Mouse (Mus musculus) limb, embryonic 13.5 days (tissue): Measurements from ENCODE around the gene Rorc. TPM values are rescaled to one million over a fixed set of nuclear protein-coding genes. Genes with fewer than 3 reads are reported as not detected.
A peak's percentile ranks its signal among the peaks of the same experiment; 100 is the strongest.

ENCODE experiments used
- ATAC-seq: fragments of 200-750 bp; cut with Nextera tagmentation; 2 replicates; pipeline ENCODE4 v1.8.0; 2017; ENCODE audit warnings: low read depth, moderate number of reproducible peaks, moderate TSS enrichment; ENCODE audit not compliant: low FRiP score
- H3K27ac ChIP-seq: fragments of 300-500 bp; sonication (generic); 2 replicates; pipeline ENCODE4 v1.5.1; 2015; ENCODE audit warnings: inconsistent platforms, mild to moderate bottlenecking, moderate library complexity
- H3K27me3 ChIP-seq: fragments of 300-500 bp; sonication (generic); 2 replicates; pipeline ENCODE4 v1.6.1; 2015; ENCODE audit warnings: mild to moderate bottlenecking, inconsistent platforms
- H3K36me3 ChIP-seq: fragments of 300-500 bp; sonication (generic); 2 replicates; pipeline ENCODE4 v1.6.1; 2015; ENCODE audit warnings: inconsistent platforms, mild to moderate bottlenecking, moderate library complexity
- H3K4me1 ChIP-seq: fragments of 300-500 bp; sonication (generic); 2 replicates; pipeline ENCODE4 v1.6.1; 2015; ENCODE audit warnings: inconsistent platforms
- H3K4me2 ChIP-seq: fragments of 300-500 bp; sonication (generic); replicated peaks from 2 replicates; pipeline ENCODE4 v1.6.1; 2015; ENCODE audit warnings: inconsistent platforms, mild to moderate bottlenecking, moderate library complexity
- H3K4me3 ChIP-seq: fragments of 300-500 bp; sonication (generic); 2 replicates; pipeline ENCODE4 v1.5.1; 2015; ENCODE audit warnings: moderate library complexity, mild to moderate bottlenecking, inconsistent platforms
- H3K9ac ChIP-seq: fragments of 300-500 bp; sonication (generic); 2 replicates; pipeline ENCODE4 v1.6.1; 2015; ENCODE audit warnings: mild to moderate bottlenecking, inconsistent platforms
- H3K9me3 ChIP-seq: fragments of 300-500 bp; sonication (generic); 2 replicates; pipeline ENCODE4 v1.6.1; 2016; ENCODE audit warnings: inconsistent platforms
- WGBS: fragments of 180-500 bp; shearing (Covaris S2); methylation state at CpG from one replicate; pipeline ENCODE4 v1.1.7; 2015; 5-methylcytosine and 5-hydroxymethylcytosine counted together
- polyA plus RNA-seq: library from polyadenylated mRNA; unstranded; fragments of >200 nt; fragmentation: Nextera tagmentation; extraction: Ambion mirVana; gene quantifications from 2 replicates; pipeline ENCODE4 v1.2.1, GENCODE M21; 2015

The Rorc gene
- 0.98 and 1.0 TPM in 2 replicates for polyA plus RNA-seq

- Histone ChIP-seq H3K4me3 (peak within 1 kb of the TSS; percentile 27), H3K27ac (no peak within 1 kb of the TSS), H3K27me3 (peaks cover 8% of the 10 kb centered on the region; the same call in 1 of the 2 replicates), H3K9me3 (no peaks in the 10 kb centered on the region), H3K4me1 (peaks cover 37% of the 10 kb centered on the region), H3K9ac (peak within 1 kb of the TSS; percentile 14; the same call in 1 of the 2 replicates), H3K4me2 (peak within 1 kb of the TSS; percentile 60), H3K36me3 (no peaks in the 10 kb centered on the region)
- WGBS: 15% methylated on average over 5 of the region's 5 CpGs
- ATAC-seq: no peak
Measured at GRCm38 (mm10) chr3:94372641-94373040, at the start of gene Rorc. Gene Rorc, plus strand, starts transcription at chr3:94372794.

- no peak for ATAC-seq
- WGBS: 56% methylated on average over 3 of the region's 3 CpGs
- Histone ChIP-seq H3K36me3 (peaks cover 17% of the 10 kb centered on the region), H3K27ac (no peak overlapping the region), H3K4me1 (no peaks in the 10 kb centered on the region), H3K4me2 (no peak overlapping the region), H3K9me3 (no peaks in the 10 kb centered on the region), H3K27me3 (no peaks in the 10 kb centered on the region), H3K4me3 (no peak overlapping the region), H3K9ac (no peak overlapping the region)
Measured at GRCm38 (mm10) chr3:94328681-94329080, 43.9 kb upstream of the Rorc start.

- H3K36me3 ChIP-seq: peaks cover 6% of the 10 kb centered on the region
- H3K27me3 ChIP-seq: no peaks in the 10 kb centered on the region
- H3K9me3 ChIP-seq: no peaks in the 10 kb centered on the region
- no peaks in the 10 kb centered on the region for H3K4me1 ChIP-seq
- WGBS: 89% methylated on average over 4 of the region's 4 CpGs
- H3K4me2 ChIP-seq: no peak overlapping the region
- H3K27ac ChIP-seq: no peak overlapping the region
- H3K4me3 ChIP-seq: no peak overlapping the region
- no peak for ATAC-seq
- H3K9ac ChIP-seq: no peak overlapping the region
Measured at GRCm38 (mm10) chr3:94334442-94334841, 38.2 kb upstream of the Rorc start.

- 78% methylated on average over 3 of the region's 3 CpGs for WGBS
- no peak for ATAC-seq
- H3K4me1 ChIP-seq: no peaks in the 10 kb centered on the region
Measured at GRCm38 (mm10) chr3:94338522-94338921, 34.1 kb upstream of the Rorc start.

GRCm38 (mm10) chr3:94341959-94342422, 30.6 kb upstream of the Rorc start, which contains the start of gene Them5:
Gene Them5, plus strand, starts transcription at chr3:94342099.
- no peak within 1 kb of the TSS for H3K4me3 ChIP-seq
- H3K9ac ChIP-seq: no peak within 1 kb of the TSS
- H3K4me1 ChIP-seq: no peaks in the 10 kb centered on the region
- H3K9me3 ChIP-seq: no peaks in the 10 kb centered on the region
- no peak within 1 kb of the TSS for H3K4me2 ChIP-seq
- no peaks in the 10 kb centered on the region for H3K27me3 ChIP-seq
- no peak for ATAC-seq
- H3K36me3 ChIP-seq: no peaks in the 10 kb centered on the region
- no peak within 1 kb of the TSS for H3K27ac ChIP-seq
- 47% methylated on average over 3 of the region's 3 CpGs for WGBS

More at GRCm38 (mm10) chr3:94338522-94338921, 34.1 kb upstream of the Rorc start:
- H3K27me3 ChIP-seq: no peaks in the 10 kb centered on the region
- no peak overlapping the region for H3K4me3 ChIP-seq
- no peaks in the 10 kb centered on the region for H3K36me3 ChIP-seq
- H3K27ac ChIP-seq: no peak overlapping the region
- H3K4me2 ChIP-seq: no peak overlapping the region
- no peak overlapping the region for H3K9ac ChIP-seq
- H3K9me3 ChIP-seq: no peaks in the 10 kb centered on the region

- H3K4me1 ChIP-seq: no peaks in the 10 kb centered on the region
- H3K4me3 ChIP-seq: no peak overlapping the region
- 50% methylated on average over 1 of the region's 1 CpGs for WGBS
- H3K9ac ChIP-seq: no peak overlapping the region
- H3K27me3 ChIP-seq: no peaks in the 10 kb centered on the region
- no peaks in the 10 kb centered on the region for H3K36me3 ChIP-seq
- H3K27ac ChIP-seq: no peak overlapping the region
- no peak overlapping the region for H3K4me2 ChIP-seq
- no peaks in the 10 kb centered on the region for H3K9me3 ChIP-seq
- ATAC-seq: no peak
Measured at GRCm38 (mm10) chr3:94342552-94342951, 30.0 kb upstream of the Rorc start.

GRCm38 (mm10) chr3:94344182-94344581, 28.4 kb upstream of the Rorc start:
- no peak for ATAC-seq
- H3K27ac ChIP-seq: no peak overlapping the region

GRCm38 (mm10) chr3:94344897-94345296, 27.7 kb upstream of the Rorc start:
- Histone ChIP-seq H3K4me3 (no peak overlapping the region), H3K27ac (no peak overlapping the region), H3K4me2 (no peak overlapping the region), H3K4me1 (no peaks in the 10 kb centered on the region), H3K27me3 (no peaks in the 10 kb centered on the region), H3K9me3 (no peaks in the 10 kb centered on the region), H3K9ac (no peak overlapping the region), H3K36me3 (no peaks in the 10 kb centered on the region)
- WGBS: 81% methylated on average over 3 of the region's 3 CpGs
- no peak for ATAC-seq

More at GRCm38 (mm10) chr3:94344182-94344581, 28.4 kb upstream of the Rorc start:
- Histone ChIP-seq H3K4me3 (no peak overlapping the region), H3K9me3 (no peaks in the 10 kb centered on the region), H3K4me1 (no peaks in the 10 kb centered on the region), H3K9ac (no peak overlapping the region), H3K4me2 (no peak overlapping the region), H3K36me3 (no peaks in the 10 kb centered on the region), H3K27me3 (no peaks in the 10 kb centered on the region)
- WGBS: 92% methylated on average over 2 of the region's 2 CpGs

- Histone ChIP-seq H3K9me3 (0 out of 2 replicates have a peak, but pooled peaks cover 3% of the 10 kb centered on the region), H3K36me3 (no peaks in the 10 kb centered on the region), H3K9ac (no peak overlapping the region), H3K4me1 (no peaks in the 10 kb centered on the region), H3K4me3 (no peak overlapping the region), H3K27me3 (no peaks in the 10 kb centered on the region), H3K4me2 (no peak overlapping the region), H3K27ac (no peak overlapping the region)
- WGBS: 84% methylated on average over 2 of the region's 2 CpGs
- ATAC-seq: no peak
Measured at GRCm38 (mm10) chr3:94348146-94348545, 24.4 kb upstream of the Rorc start.

- H3K27me3 ChIP-seq: peaks cover 37% of the 10 kb centered on the region
- WGBS: 0% methylated on average over 1 of the region's 1 CpGs
- no peak overlapping the region for H3K4me3 ChIP-seq
- H3K9ac ChIP-seq: no peak overlapping the region
- no peak for ATAC-seq
- H3K9me3 ChIP-seq: peaks cover 5% of the 10 kb centered on the region; the same call in 1 of the 2 replicates
- no peak overlapping the region for H3K4me2 ChIP-seq
- H3K27ac ChIP-seq: no peak overlapping the region
- H3K36me3 ChIP-seq: no peaks in the 10 kb centered on the region
- peaks cover 9% of the 10 kb centered on the region; the same call in 1 of the 2 replicates for H3K4me1 ChIP-seq
Measured at GRCm38 (mm10) chr3:94360812-94361211, 11.8 kb upstream of the Rorc start.

GRCm38 (mm10) chr3:94362138-94362537, 10.5 kb upstream of the Rorc start, which contains the start of gene C2cd4d:
Gene C2cd4d, plus strand, starts transcription at chr3:94362438.
- Histone ChIP-seq H3K4me3 (peak within 1 kb of the TSS; percentile 69), H3K9ac (peak within 1 kb of the TSS; percentile 88), H3K4me2 (peak within 1 kb of the TSS; percentile 88), H3K4me1 (peaks cover 9% of the 10 kb centered on the region; the same call in 1 of the 2 replicates), H3K27me3 (peaks cover 44% of the 10 kb centered on the region), H3K27ac (no peak within 1 kb of the TSS), H3K36me3 (no peaks in the 10 kb centered on the region), H3K9me3 (no peaks in the 10 kb centered on the region)
- no peak for ATAC-seq
- 60% methylated on average over 7 of the region's 7 CpGs for WGBS

GRCm38 (mm10) chr3:94363291-94364153, 9.1 kb upstream of the Rorc start:
- H3K36me3 ChIP-seq: no peaks in the 10 kb centered on the region
- H3K9ac ChIP-seq: peak overlapping the region; percentile 88
- ATAC-seq: peak; percentile 49
- peaks cover 44% of the 10 kb centered on the region for H3K27me3 ChIP-seq
- no peak overlapping the region for H3K27ac ChIP-seq
- H3K9me3 ChIP-seq: no peaks in the 10 kb centered on the region
- peak overlapping the region; percentile 69 for H3K4me3 ChIP-seq
- peaks cover 9% of the 10 kb centered on the region; the same call in 1 of the 2 replicates for H3K4me1 ChIP-seq
- WGBS: 4% methylated on average over 93 of the region's 97 CpGs
- peak overlapping the region; percentile 88 for H3K4me2 ChIP-seq
